Mouse (Mus musculus): ENCODE results near the gene Zfp874a.
"Not testable (repeated sequence)": the region's sequence is repeated elsewhere in the genome, so short reads cannot be mapped to it uniquely, and the experiment has no call there.

The Zfp874a gene

GRCm38 (mm10) chr13:67376255-67376654, 75.2 kb downstream of the Zfp874a start:
- DNase-seq (ENCODE audit: low spot score): not testable (repeated sequence)

GRCm38 (mm10) chr13:67375050-67375911, 76.1 kb downstream of the Zfp874a start, which contains the start of the genes Gm28041 and Zfp456:
TSS of gene Gm28041 (minus strand) at chr13:67375733.
TSS of gene Zfp456 (minus strand) at chr13:67375810.
- DNase-seq (ENCODE audit: low spot score): peak; percentile 46
